Mouse (Mus musculus) neural tube, embryonic 12.5 days (tissue): ENCODE measurements around the gene Gm44511. TPM values are rescaled to one million over a fixed set of nuclear protein-coding genes. Genes with fewer than 3 reads are reported as not detected.
"Not testable (repeated sequence)": the region's sequence is repeated elsewhere in the genome, so short reads cannot be mapped to it uniquely, and the experiment has no call there.

Experiments
- ATAC-seq: fragments of 200-750 bp; cut with Nextera tagmentation; 2 replicates; pipeline ENCODE4 v1.8.0; 2017; ENCODE audit warnings: low read depth, mild to moderate bottlenecking, moderate TSS enrichment, moderate library complexity; ENCODE audit not compliant: low FRiP score
- H3K27ac ChIP-seq: fragments of 300-500 bp; sonication (generic); 2 replicates; pipeline ENCODE4 v1.5.1; 2016
- H3K27me3 ChIP-seq: fragments of 300-500 bp; sonication (generic); replicated peaks from 2 replicates; pipeline ENCODE4 v1.6.1; 2016; ENCODE audit warnings: mild to moderate bottlenecking
- H3K36me3 ChIP-seq: fragments of 300-500 bp; sonication (generic); 2 replicates; pipeline ENCODE4 v1.6.1; 2016; ENCODE audit warnings: mild to moderate bottlenecking
- H3K4me1 ChIP-seq: fragments of 300-500 bp; sonication (generic); 2 replicates; pipeline ENCODE4 v1.6.1; 2016
- H3K4me2 ChIP-seq: fragments of 300-500 bp; sonication (generic); replicated peaks from 2 replicates; pipeline ENCODE4 v1.6.1; 2016; ENCODE audit warnings: mild to moderate bottlenecking
- H3K4me3 ChIP-seq: fragments of 300-500 bp; sonication (generic); 2 replicates; pipeline ENCODE4 v1.5.1; 2016
- H3K9ac ChIP-seq: fragments of 300-500 bp; sonication (generic); 2 replicates; pipeline ENCODE4 v1.6.1; 2016; ENCODE audit warnings: mild to moderate bottlenecking
- H3K9me3 ChIP-seq: fragments of 300-500 bp; sonication (generic); 2 replicates; pipeline ENCODE4 v1.6.1; 2016; ENCODE audit warnings: mild to moderate bottlenecking
- WGBS: fragments of 180-500 bp; shearing (Covaris S2); methylation state at CpG from one replicate; pipeline ENCODE4 v1.1.7; 2016; 5-methylcytosine and 5-hydroxymethylcytosine counted together
- polyA plus RNA-seq: library from polyadenylated mRNA; unstranded; fragments of >200 nt; fragmentation: Nextera tagmentation; extraction: Ambion mirVana; gene quantifications from 2 replicates; pipeline ENCODE4 v1.2.1, GENCODE M21; 2016

Gene Gm44511
- polyA plus RNA-seq, 1 experiment from 2014 or later: not detected

DNA sequence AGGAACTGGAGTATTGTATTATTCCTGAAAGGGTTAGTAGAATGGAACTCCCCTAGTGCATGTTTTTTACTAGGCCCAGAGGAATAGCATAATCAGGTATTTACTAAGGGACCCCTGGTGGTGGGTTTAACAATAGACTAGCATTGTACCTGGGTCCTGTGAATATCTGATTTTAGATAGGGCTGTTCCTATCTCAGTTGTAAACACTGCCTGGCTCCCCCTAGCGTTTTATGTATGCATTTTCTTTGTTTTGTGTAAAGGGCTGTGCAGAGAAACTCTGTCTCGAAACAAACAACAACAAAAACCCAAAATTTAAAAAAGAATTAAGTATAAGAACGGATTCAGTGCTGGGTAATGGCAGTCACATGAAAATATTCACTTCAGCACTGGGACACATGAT, 19.1 kb downstream of the Gm44511 start:
- no peak for ATAC-seq
- Histone ChIP-seq H3K4me3 (no peak overlapping the region), H3K9ac (no peak overlapping the region), H3K27me3 (no peaks in the 10 kb centered on the region), H3K4me1 (no peaks in the 10 kb centered on the region), H3K9me3 (no peaks in the 10 kb centered on the region), H3K27ac (no peak overlapping the region), H3K4me2 (no peak overlapping the region), H3K36me3 (no peaks in the 10 kb centered on the region)
- 72% methylated on average over 3 of the region's 3 CpGs for WGBS

GRCm38 (mm10) chr6:128804823-128805640, 21.1 kb downstream of the Gm44511 start:
- not testable (repeated sequence) for H3K4me1 ChIP-seq, H3K27me3 ChIP-seq, H3K4me3 ChIP-seq, H3K9ac ChIP-seq, H3K9me3 ChIP-seq, H3K27ac ChIP-seq, H3K36me3 ChIP-seq, H3K4me2 ChIP-seq
- ATAC-seq: peak; percentile 39
- 66% methylated on average over 7 of the region's 7 CpGs for WGBS

DNA sequence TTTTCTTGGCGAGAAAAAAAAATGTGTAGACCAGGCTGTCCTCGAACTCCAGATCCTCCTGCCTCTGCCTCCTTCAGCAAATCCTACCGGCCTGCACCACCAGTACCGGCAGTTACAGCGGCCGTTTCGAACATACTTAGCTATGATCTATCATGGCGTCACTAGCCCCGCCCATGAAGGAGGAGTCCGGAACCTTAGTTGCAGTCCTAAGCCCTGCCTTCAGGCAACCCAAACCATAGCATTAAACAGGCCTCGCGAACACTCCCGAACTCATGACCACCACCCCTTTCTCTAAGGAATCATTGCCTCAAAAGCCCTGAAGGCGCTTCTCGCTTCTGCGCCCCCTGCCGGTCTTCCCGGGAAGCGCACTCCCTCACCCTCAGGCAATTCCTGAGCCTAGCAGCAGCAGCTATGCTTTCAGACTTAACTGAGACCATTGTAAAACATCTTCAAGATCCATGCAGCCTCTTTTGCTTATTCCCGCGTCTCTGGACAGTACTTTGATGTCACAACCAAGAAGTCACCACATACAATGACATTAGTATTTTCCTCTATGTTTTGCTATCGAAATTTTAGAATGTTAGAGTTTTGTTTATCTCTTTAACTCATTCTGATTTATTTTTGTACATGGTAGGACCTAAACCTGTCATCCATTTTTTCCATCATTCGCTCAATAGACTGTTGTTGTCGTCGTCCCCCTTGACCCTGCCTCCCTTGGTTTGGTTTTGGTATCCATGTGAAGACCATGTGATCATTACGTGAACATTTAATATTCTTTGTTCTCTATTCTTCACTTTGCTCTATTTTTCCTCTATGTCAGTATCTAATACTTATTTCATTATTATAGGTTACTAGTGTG, 22.9 kb downstream of the Gm44511 start:
- Histone ChIP-seq H3K4me3 (peak overlapping the region; percentile 42), H3K4me1 (peaks cover 2% of the 10 kb centered on the region; the same call in 1 of the 2 replicates), H3K36me3 (no peaks in the 10 kb centered on the region), H3K9ac (no peak overlapping the region; the same call in 1 of the 2 replicates), H3K9me3 (no peaks in the 10 kb centered on the region), H3K27me3 (no peaks in the 10 kb centered on the region), H3K4me2 (peak overlapping the region; percentile 57), H3K27ac (no peak overlapping the region)
- WGBS: 9% methylated on average over 26 of the region's 26 CpGs
- peak; percentile 89 for ATAC-seq

- peak overlapping the region; percentile 57 for H3K4me2 ChIP-seq
- peak overlapping the region; percentile 22; the same call in 1 of the 2 replicates for H3K27ac ChIP-seq
- peak overlapping the region; percentile 44; the same call in 1 of the 2 replicates for H3K9ac ChIP-seq
- peak; percentile 33 for ATAC-seq
- peaks cover 6% of the 10 kb centered on the region; the same call in 1 of the 2 replicates for H3K4me1 ChIP-seq
- no peaks in the 10 kb centered on the region for H3K36me3 ChIP-seq
- no peaks in the 10 kb centered on the region for H3K9me3 ChIP-seq
- 13% methylated on average over 10 of the region's 10 CpGs for WGBS
- peak overlapping the region; percentile 42 for H3K4me3 ChIP-seq
- no peaks in the 10 kb centered on the region for H3K27me3 ChIP-seq
Observed at GRCm38 (mm10) chr6:128802557-128802956, 23.6 kb downstream of the Gm44511 start.

GRCm38 (mm10) chr6:128800696-128801095, 25.4 kb downstream of the Gm44511 start:
- not testable (repeated sequence) for H3K9me3 ChIP-seq, H3K4me3 ChIP-seq, H3K27ac ChIP-seq, H3K36me3 ChIP-seq, ATAC-seq, H3K4me1 ChIP-seq, H3K9ac ChIP-seq, H3K27me3 ChIP-seq, H3K4me2 ChIP-seq
- WGBS: 80% methylated on average over 5 of the region's 5 CpGs

DNA sequence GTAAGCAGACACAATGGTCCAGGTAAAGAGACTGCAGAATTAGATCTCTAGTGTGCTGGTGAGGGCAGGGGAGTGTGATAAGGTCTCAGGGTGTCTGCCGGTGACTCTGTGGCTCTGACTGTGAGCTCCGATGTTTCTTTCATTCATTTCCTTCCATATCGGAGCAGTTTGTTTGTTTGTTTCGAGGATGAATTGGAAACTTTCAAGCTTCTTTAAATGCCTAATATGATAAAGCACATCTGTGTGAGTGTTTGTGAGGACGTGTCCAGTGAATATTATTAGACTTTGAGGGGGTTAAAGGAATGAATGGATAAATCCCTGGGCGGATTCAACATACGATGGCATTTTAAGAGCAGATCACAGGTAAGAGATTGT, 26.2 kb downstream of the Gm44511 start:
- Histone ChIP-seq H3K27me3 (no peaks in the 10 kb centered on the region), H3K9me3 (no peaks in the 10 kb centered on the region), H3K4me1 (peaks cover 6% of the 10 kb centered on the region; the same call in 1 of the 2 replicates), H3K4me3 (peak overlapping the region; percentile 56), H3K9ac (peak overlapping the region; percentile 8; the same call in 1 of the 2 replicates), H3K4me2 (peak overlapping the region; percentile 58), H3K27ac (no peak overlapping the region), H3K36me3 (no peaks in the 10 kb centered on the region)
- 30% methylated on average over 7 of the region's 7 CpGs for WGBS
- no peak for ATAC-seq

DNA sequence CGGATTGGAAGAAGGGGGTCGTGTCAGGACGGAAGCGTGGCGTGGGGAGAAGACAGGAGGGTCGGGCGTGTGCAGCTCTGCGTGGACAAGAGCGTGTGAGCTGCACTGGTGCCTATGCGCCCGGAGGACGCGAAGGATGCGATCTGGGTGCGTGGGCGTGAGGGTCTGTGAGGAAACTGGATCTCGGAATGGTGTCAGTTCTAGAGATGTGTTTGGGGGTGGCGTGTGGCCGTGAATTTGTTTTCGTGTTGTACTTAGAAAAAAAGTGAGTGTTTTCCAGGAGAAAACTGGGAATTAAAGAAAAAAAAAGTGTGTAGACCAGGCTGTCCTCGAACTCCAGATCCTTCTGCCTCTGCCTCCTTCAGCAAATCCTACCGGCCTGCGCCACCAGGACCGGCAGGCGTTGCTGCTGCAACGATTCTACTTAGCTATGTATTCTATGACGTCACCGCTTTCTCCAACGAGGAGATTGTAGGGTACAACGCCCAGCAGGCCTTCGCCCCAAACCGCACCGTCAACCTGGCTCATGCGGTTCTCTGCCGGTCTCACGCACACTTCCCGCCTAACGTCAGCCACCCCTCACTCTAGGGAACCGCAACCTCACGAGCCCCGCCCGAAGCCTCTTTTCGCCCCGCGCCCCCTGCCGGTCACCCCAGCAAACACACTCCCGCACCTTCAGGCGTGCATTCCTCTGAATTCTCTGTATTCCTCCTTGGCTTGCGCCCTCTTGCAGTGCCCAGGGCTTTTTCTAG, 26.8 kb downstream of the Gm44511 start:
- under 1% methylated on average over 49 of the region's 49 CpGs for WGBS
- not testable (repeated sequence) for H3K4me1 ChIP-seq, H3K9me3 ChIP-seq, H3K27ac ChIP-seq, H3K36me3 ChIP-seq, H3K27me3 ChIP-seq
- H3K4me3 ChIP-seq: peak overlapping the region; percentile 56
- ATAC-seq: peak; percentile 78
- H3K9ac ChIP-seq: peak overlapping the region; percentile 63
- peak overlapping the region; percentile 58 for H3K4me2 ChIP-seq

DNA sequence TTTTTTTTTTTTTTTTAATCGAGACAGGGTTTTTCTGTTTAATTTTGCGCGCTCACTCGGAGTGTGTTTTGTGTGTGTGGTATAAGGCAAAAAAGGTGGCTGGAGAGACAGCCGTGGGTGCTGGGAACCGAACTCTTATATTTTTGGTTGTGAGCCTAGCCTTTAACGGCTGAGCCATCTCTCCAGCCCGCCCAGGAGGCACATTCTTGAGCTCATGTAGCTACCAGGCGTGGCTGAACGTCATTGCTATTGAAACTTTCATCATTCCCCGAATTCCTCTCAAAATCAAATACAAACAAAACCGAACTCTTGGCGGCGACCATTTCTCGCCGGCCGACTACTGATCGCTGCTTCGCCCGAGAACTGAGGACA, 27.4 kb downstream of the Gm44511 start:
- not testable (repeated sequence) for H3K27ac ChIP-seq, H3K27me3 ChIP-seq, H3K4me1 ChIP-seq, H3K9me3 ChIP-seq, H3K36me3 ChIP-seq
- ATAC-seq: peak; percentile 41
- peak overlapping the region; percentile 56 for H3K4me3 ChIP-seq
- H3K4me2 ChIP-seq: peak overlapping the region; percentile 56
- 1% methylated on average over 20 of the region's 20 CpGs for WGBS
- H3K9ac ChIP-seq: peak overlapping the region; percentile 63

- H3K4me3 ChIP-seq: peak overlapping the region; percentile 56
- H3K4me1 ChIP-seq: peaks cover 6% of the 10 kb centered on the region; the same call in 1 of the 2 replicates
- 11% methylated on average over 15 of the region's 15 CpGs for WGBS
- peak overlapping the region; percentile 22; the same call in 1 of the 2 replicates for H3K9ac ChIP-seq
- H3K9me3 ChIP-seq: no peaks in the 10 kb centered on the region
- ATAC-seq: no peak
- H3K27me3 ChIP-seq: no peaks in the 10 kb centered on the region
- no peak overlapping the region for H3K27ac ChIP-seq
- peak overlapping the region; percentile 56 for H3K4me2 ChIP-seq
- H3K36me3 ChIP-seq: no peaks in the 10 kb centered on the region
Observed at GRCm38 (mm10) chr6:128797936-128798771, 28.0 kb downstream of the Gm44511 start.

- Histone ChIP-seq H3K4me2 (peak overlapping the region; percentile 56), H3K27ac (no peak overlapping the region), H3K9me3 (no peaks in the 10 kb centered on the region), H3K4me3 (no peak overlapping the region), H3K36me3 (no peaks in the 10 kb centered on the region), H3K9ac (no peak overlapping the region), H3K27me3 (no peaks in the 10 kb centered on the region), H3K4me1 (peaks cover 6% of the 10 kb centered on the region; the same call in 1 of the 2 replicates)
- no peak for ATAC-seq
- WGBS: 80% methylated on average over 12 of the region's 12 CpGs
Observed at GRCm38 (mm10) chr6:128797185-128797905, 28.8 kb downstream of the Gm44511 start.
